Mouse (Mus musculus): ENCODE results near the gene Tst.

Gene Tst

GRCm38 (mm10) chr15:78405517-78406211 lies at the start of gene Tst:
Gene Tst, minus strand, starts transcription at chr15:78405907.
- peak; percentile 97 for DNase-seq (ENCODE audit: low spot score)

GRCm38 (mm10) chr15:78455168-78455567 lies 49.5 kb upstream of the Tst start:
- no peak for DNase-seq (ENCODE audit: low spot score)

GRCm38 (mm10) chr15:78452929-78453328 lies 47.2 kb upstream of the Tst start:
- no peak for DNase-seq (ENCODE audit: low spot score)

GRCm38 (mm10) chr15:78451201-78451600 lies 45.5 kb upstream of the Tst start:
- DNase-seq (ENCODE audit: low spot score) = no peak

GRCm38 (mm10) chr15:78450419-78450768 lies 44.7 kb upstream of the Tst start:
- no peak for DNase-seq (ENCODE audit: low spot score)

- DNase-seq (ENCODE audit: low spot score) = peak; percentile 49
Observed at GRCm38 (mm10) chr15:78449694-78450418, 44.1 kb upstream of the Tst start.

- DNase-seq (ENCODE audit: low spot score) = peak; percentile 80
Observed at GRCm38 (mm10) chr15:78449131-78449530, 43.4 kb upstream of the Tst start.

- DNase-seq (ENCODE audit: low spot score) = peak; percentile 88
Observed at GRCm38 (mm10) chr15:78447746-78448535, 42.2 kb upstream of the Tst start.

GRCm38 (mm10) chr15:78447121-78447520 lies 41.4 kb upstream of the Tst start:
- no peak for DNase-seq (ENCODE audit: low spot score)

GRCm38 (mm10) chr15:78443857-78444256 lies 38.1 kb upstream of the Tst start:
- no peak for DNase-seq (ENCODE audit: low spot score)

- no peak for DNase-seq (ENCODE audit: low spot score)
Observed at GRCm38 (mm10) chr15:78442231-78442630, 36.5 kb upstream of the Tst start.

- DNase-seq (ENCODE audit: low spot score) = no peak
Observed at GRCm38 (mm10) chr15:78438973-78439372, 33.3 kb upstream of the Tst start.

GRCm38 (mm10) chr15:78438505-78438904 lies 32.8 kb upstream of the Tst start:
- DNase-seq (ENCODE audit: low spot score) = no peak

- DNase-seq (ENCODE audit: low spot score) = no peak
Observed at GRCm38 (mm10) chr15:78438018-78438394, 32.3 kb upstream of the Tst start.

GRCm38 (mm10) chr15:78437237-78438017 lies 31.7 kb upstream of the Tst start:
- no peak for DNase-seq (ENCODE audit: low spot score)

GRCm38 (mm10) chr15:78436380-78437192 lies 30.9 kb upstream of the Tst start:
- DNase-seq (ENCODE audit: low spot score) = peak; percentile 76

- DNase-seq (ENCODE audit: low spot score) = no peak
Observed at GRCm38 (mm10) chr15:78435681-78436080, 30.0 kb upstream of the Tst start.

GRCm38 (mm10) chr15:78434896-78435520 lies 29.3 kb upstream of the Tst start:
- no peak for DNase-seq (ENCODE audit: low spot score)

- DNase-seq (ENCODE audit: low spot score) = peak; percentile 88
Observed at GRCm38 (mm10) chr15:78431541-78432121, 25.9 kb upstream of the Tst start.

GRCm38 (mm10) chr15:78430874-78431273 lies 25.2 kb upstream of the Tst start:
- no peak for DNase-seq (ENCODE audit: low spot score)

Data from yolk sac, embryonic 10.5 days (tissue).